Mouse (Mus musculus) frontal cortex, adult (tissue): ENCODE measurements around the gene Aym1.

ENCODE experiments used
- ATAC-seq: cut with Nextera tagmentation; 2 replicates; pipeline ENCODE4 v1.9.2; 2017; ENCODE audit warnings: mild to moderate bottlenecking, moderate library complexity, mixed read lengths; ENCODE audit not compliant: low TSS enrichment

The Aym1 gene

GRCm38 (mm10) chr5:113402702-113403101 is 45.6 kb downstream of the Aym1 start:
- no peak for ATAC-seq

- ATAC-seq, result no peak
These were observed 50.3 kb downstream of the Aym1 start for GRCm38 (mm10) chr5:113407346-113407745.
